Mouse (Mus musculus) embryonic facial prominence, embryonic 14.5 days (tissue): ENCODE data around the gene Rab8a. TPM values are rescaled to one million over a fixed set of nuclear protein-coding genes. Genes with fewer than 3 reads are reported as not detected.
A peak's percentile ranks its signal among the peaks of the same experiment; 100 is the strongest.

Experiments used
- ATAC-seq: fragments of 200-750 bp; cut with Nextera tagmentation; 2 replicates; pipeline ENCODE4 v1.8.0; 2017; ENCODE audit warnings: low read depth, moderate number of reproducible peaks, moderate TSS enrichment
- DNase-seq: peaks from one replicate; pipeline ENCODE4 v3.0.0-alpha.2; 2015; ENCODE audit warnings: low spot score
- H3K27ac ChIP-seq: fragments of 300-500 bp; sonication (generic); replicated peaks from 2 replicates; pipeline ENCODE4 v1.5.1; 2014; ENCODE audit warnings: low read depth, mild to moderate bottlenecking, low read length, moderate library complexity
- H3K27me3 ChIP-seq: fragments of 300-500 bp; sonication (generic); replicated peaks from 2 replicates; pipeline ENCODE4 v1.6.1; 2014; ENCODE audit warnings: low read length; ENCODE audit not compliant: control insufficient read depth, insufficient read depth
- H3K36me3 ChIP-seq: fragments of 300-500 bp; sonication (generic); 2 replicates; pipeline ENCODE4 v1.6.1; 2014; ENCODE audit warnings: low read length, mixed read lengths; ENCODE audit not compliant: control insufficient read depth, insufficient read depth
- H3K4me1 ChIP-seq: fragments of 300-500 bp; sonication (generic); 2 replicates; pipeline ENCODE4 v1.6.1; 2014; ENCODE audit warnings: antibody characterized with exemption, low read length; ENCODE audit not compliant: control insufficient read depth, insufficient read depth
- H3K4me2 ChIP-seq: fragments of 300-500 bp; sonication (generic); 2 replicates; pipeline ENCODE4 v1.6.1; 2014; ENCODE audit warnings: low read depth, mild to moderate bottlenecking, low read length, moderate library complexity, mixed read lengths
- H3K4me3 ChIP-seq: fragments of 300-500 bp; sonication (generic); 2 replicates; pipeline ENCODE4 v1.5.1; 2014; ENCODE audit warnings: low read depth, mild to moderate bottlenecking, low read length
- H3K9ac ChIP-seq: fragments of 300-500 bp; sonication (generic); 2 replicates; pipeline ENCODE4 v1.6.1; 2014; ENCODE audit warnings: low read depth, mild to moderate bottlenecking, low read length, moderate library complexity, mixed read lengths
- H3K9me3 ChIP-seq: fragments of 300-500 bp; sonication (generic); 2 replicates; pipeline ENCODE4 v1.6.1; 2016; ENCODE audit warnings: low read length; ENCODE audit not compliant: control insufficient read depth
- WGBS: fragments of 180-500 bp; shearing (Covaris S2); extraction: QIAGEN DNeasy Blood & Tissue Kit; methylation state at CpG from one replicate; pipeline ENCODE4 v1.1.7; 2014; 5-methylcytosine and 5-hydroxymethylcytosine counted together
- polyA plus RNA-seq: library from polyadenylated mRNA; unstranded; fragments of >200 nt; fragmentation: Nextera tagmentation; extraction: Ambion mirVana; gene quantifications from 2 replicates; pipeline ENCODE4 v1.2.1, GENCODE M21; 2014

Rab8a gene
- polyA plus RNA-seq, 1 experiment from 2014 or later: 75.2 TPM

- DNase-seq (no peak), ATAC-seq (no peak)
- Histone ChIP-seq H3K27ac (peak overlapping the region; percentile 29; the same call in 1 of the 2 replicates), H3K4me2 (no peak overlapping the region), H3K36me3 (no peaks in the 10 kb centered on the region), H3K9ac (no peak overlapping the region), H3K4me3 (no peak overlapping the region), H3K4me1 (peaks cover under 1% of the 10 kb centered on the region), H3K9me3 (no peaks in the 10 kb centered on the region), H3K27me3 (no peaks in the 10 kb centered on the region)
- WGBS: 61% methylated on average over 2 of the region's 2 CpGs
Measured at GRCm38 (mm10) chr8:72131901-72132300, 29.1 kb upstream of the Rab8a start.

- Histone ChIP-seq H3K9ac (no peak overlapping the region), H3K27ac (no peak overlapping the region), H3K9me3 (no peaks in the 10 kb centered on the region), H3K36me3 (no peaks in the 10 kb centered on the region), H3K27me3 (no peaks in the 10 kb centered on the region), H3K4me1 (peaks cover 6% of the 10 kb centered on the region), H3K4me2 (no peak overlapping the region), H3K4me3 (no peak overlapping the region)
- ATAC-seq (no peak), DNase-seq (no peak)
- WGBS: 81% methylated on average over 1 of the region's 1 CpGs
Measured at GRCm38 (mm10) chr8:72132417-72132816, 28.6 kb upstream of the Rab8a start.

GRCm38 (mm10) chr8:72132891-72133290 is 28.1 kb upstream of the Rab8a start:
- ATAC-seq: no peak
- Histone ChIP-seq H3K4me2 (no peak overlapping the region), H3K4me3 (no peak overlapping the region), H3K9ac (no peak overlapping the region), H3K36me3 (no peaks in the 10 kb centered on the region), H3K27ac (no peak overlapping the region), H3K4me1 (peaks cover 10% of the 10 kb centered on the region), H3K27me3 (no peaks in the 10 kb centered on the region), H3K9me3 (no peaks in the 10 kb centered on the region)
- DNase-seq: no peak
- 93% methylated on average over 1 of the region's 1 CpGs for WGBS

GRCm38 (mm10) chr8:72133507-72133906 is 27.5 kb upstream of the Rab8a start:
- Histone ChIP-seq H3K4me3 (no peak overlapping the region), H3K9me3 (no peaks in the 10 kb centered on the region), H3K27ac (no peak overlapping the region), H3K4me1 (peaks cover 10% of the 10 kb centered on the region), H3K4me2 (no peak overlapping the region), H3K27me3 (no peaks in the 10 kb centered on the region), H3K36me3 (peaks cover 4% of the 10 kb centered on the region), H3K9ac (no peak overlapping the region)
- DNase-seq (no peak), ATAC-seq (no peak)
- WGBS: 43% methylated on average over 1 of the region's 1 CpGs

GRCm38 (mm10) chr8:72134756-72135445 is 26.1 kb upstream of the Rab8a start, which contains the start of gene Tpm4:
TSS of gene Tpm4 (plus strand) at chr8:72134975.
- Histone ChIP-seq H3K27me3 (no peaks in the 10 kb centered on the region), H3K9ac (peak within 1 kb of the TSS; percentile 99), H3K4me2 (peak within 1 kb of the TSS; percentile 73), H3K9me3 (no peaks in the 10 kb centered on the region), H3K4me1 (peaks cover 10% of the 10 kb centered on the region), H3K4me3 (peak within 1 kb of the TSS; percentile 92), H3K36me3 (peaks cover 18% of the 10 kb centered on the region), H3K27ac (peak within 1 kb of the TSS; percentile 99)
- 3% methylated on average over 16 of the region's 49 CpGs for WGBS
- ATAC-seq (peak; percentile 81), DNase-seq (peak; percentile 82)

GRCm38 (mm10) chr8:72135446-72136301 is 25.3 kb upstream of the Rab8a start:
- Histone ChIP-seq H3K36me3 (peaks cover 25% of the 10 kb centered on the region), H3K27ac (peak overlapping the region; percentile 99), H3K4me2 (peak overlapping the region; percentile 73), H3K4me1 (peaks cover 10% of the 10 kb centered on the region), H3K9me3 (no peaks in the 10 kb centered on the region), H3K27me3 (no peaks in the 10 kb centered on the region), H3K9ac (peak overlapping the region; percentile 99), H3K4me3 (peak overlapping the region; percentile 92)
- peak; percentile 63 for DNase-seq
- under 1% methylated on average over 35 of the region's 62 CpGs for WGBS
- ATAC-seq: peak; percentile 71

GRCm38 (mm10) chr8:72136302-72136978 is 24.6 kb upstream of the Rab8a start:
- Histone ChIP-seq H3K27ac (peak overlapping the region; percentile 99), H3K4me1 (peaks cover 10% of the 10 kb centered on the region), H3K9me3 (no peaks in the 10 kb centered on the region), H3K36me3 (peaks cover 33% of the 10 kb centered on the region), H3K4me2 (peak overlapping the region; percentile 73), H3K4me3 (peak overlapping the region; percentile 92), H3K9ac (peak overlapping the region; percentile 99), H3K27me3 (no peaks in the 10 kb centered on the region)
- peak; percentile 98 for DNase-seq
- ATAC-seq: peak; percentile 68
- under 1% methylated on average over 18 of the region's 18 CpGs for WGBS

- Histone ChIP-seq H3K4me3 (no peak overlapping the region), H3K9me3 (no peaks in the 10 kb centered on the region), H3K27ac (peak overlapping the region; percentile 99), H3K36me3 (peaks cover 43% of the 10 kb centered on the region), H3K4me2 (peak overlapping the region; percentile 73), H3K4me1 (peaks cover 10% of the 10 kb centered on the region), H3K9ac (no peak overlapping the region), H3K27me3 (no peaks in the 10 kb centered on the region)
- DNase-seq (no peak), ATAC-seq (no peak)
- 88% methylated on average over 2 of the region's 2 CpGs for WGBS
Measured at GRCm38 (mm10) chr8:72137431-72137830, 23.6 kb upstream of the Rab8a start.
